Mouse (Mus musculus) 3T3-L1 (cell line): ENCODE data around the gene Slc25a21.

Source experiments
- DNase-seq: peaks from one replicate; pipeline ENCODE4 v3.0.0-alpha.2; 2015; ENCODE audit warnings: low read depth, low spot score

Gene Slc25a21

GRCm38 (mm10) chr12:56773941-56774340 is 423.3 kb downstream of the Slc25a21 start:
- no peak for DNase-seq

- no peak for DNase-seq
Observed at GRCm38 (mm10) chr12:56769421-56769820, 427.9 kb downstream of the Slc25a21 start.

GRCm38 (mm10) chr12:56767474-56767873 is 429.8 kb downstream of the Slc25a21 start:
- no peak for DNase-seq

- no peak for DNase-seq
Observed at GRCm38 (mm10) chr12:56737104-56737503, 460.2 kb downstream of the Slc25a21 start.

GRCm38 (mm10) chr12:56727631-56728030 is 469.6 kb downstream of the Slc25a21 start:
- DNase-seq: no peak

- DNase-seq: no peak
Observed at GRCm38 (mm10) chr12:56718707-56719051, 478.6 kb downstream of the Slc25a21 start.

GRCm38 (mm10) chr12:56717971-56718706 is 479.1 kb downstream of the Slc25a21 start:
- DNase-seq: no peak

GRCm38 (mm10) chr12:56701004-56701403 is 496.3 kb downstream of the Slc25a21 start:
- DNase-seq: no peak

GRCm38 (mm10) chr12:56699915-56700900 is 497.1 kb downstream of the Slc25a21 start:
- no peak for DNase-seq

- DNase-seq: no peak
Observed at GRCm38 (mm10) chr12:56699351-56699750, 497.9 kb downstream of the Slc25a21 start.

- no peak for DNase-seq
Observed at GRCm38 (mm10) chr12:56698191-56698980, 498.9 kb downstream of the Slc25a21 start.

- DNase-seq: no peak
Observed at GRCm38 (mm10) chr12:56697785-56698184, 499.5 kb downstream of the Slc25a21 start.

- no peak for DNase-seq
Observed at GRCm38 (mm10) chr12:56697011-56697740, 500.1 kb downstream of the Slc25a21 start.

GRCm38 (mm10) chr12:56696174-56697010 is 500.9 kb downstream of the Slc25a21 start:
- DNase-seq: no peak

- no peak for DNase-seq
Observed at GRCm38 (mm10) chr12:56695358-56696173, 501.7 kb downstream of the Slc25a21 start.

- DNase-seq: no peak
Observed at GRCm38 (mm10) chr12:56694936-56695335, 502.3 kb downstream of the Slc25a21 start.

- no peak for DNase-seq
Observed at GRCm38 (mm10) chr12:56694361-56694760, 502.9 kb downstream of the Slc25a21 start.

- no peak for DNase-seq
Observed at GRCm38 (mm10) chr12:56693411-56694098, 503.7 kb downstream of the Slc25a21 start.

- no peak for DNase-seq
Observed at GRCm38 (mm10) chr12:56692536-56692935, 504.7 kb downstream of the Slc25a21 start.
